10 mouse cellular contexts compared by ENCODE assay signal in genomic region chr3:53202184-53202583, GRCm38 (mm10).
DNase-seq lines count a peak whose midpoint lies in the region; ATAC-seq lines count a peak whose summit lies in the region.
"Had no signal": no experiment of that assay in that cellular context is flagged by ENCODE, and none has a peak within 500 bp of the region (broad histone marks: within the 10 kb centered on the region; RNA-seq: fewer than 3 reads in every experiment).

No protein-coding gene starts in this region.

- peak overlapping the region; percentile 27; the same call in 1 of the 2 replicates for H3K27ac ChIP-seq in intestine, embryonic 14.5 days (ENCODE audit: low read depth)
- no peak overlapping the region for H3K27ac ChIP-seq in intestine, embryonic 15.5 days
- H3K27ac ChIP-seq in forebrain, embryonic 11.5 days (ENCODE audit: low read depth, low read length) = no peak overlapping the region
- peak overlapping the region; percentile 51; the same call in 1 of the 2 replicates for H3K27ac ChIP-seq in midbrain, embryonic 13.5 days

- DNase-seq in intestine, embryonic 14.5 days (ENCODE audit: low spot score) = no peak
- peak; percentile 79 to 88 for DNase-seq in cerebellum, adult 18-20 months
- peak; percentile 51 for DNase-seq in forebrain, embryonic 11.5 days (ENCODE audit: low spot score)
- DNase-seq in natural killer cell, adult 2 months (ENCODE audit: low spot score in 2 of 2) = no peak
- DNase-seq in right cerebral cortex, postnatal 25 days = no peak
- no peak for DNase-seq in thymus, postnatal 0 days (ENCODE audit: low spot score)
- DNase-seq: kidney, adult 11 months; lung, postnatal 36 days had no signal

- no peaks in the 10 kb centered on the region for H3K27me3 ChIP-seq in intestine, embryonic 14.5 days (replicated peaks; ENCODE audit: control insufficient read depth, insufficient read depth, low read length)
- H3K27me3 ChIP-seq in intestine, embryonic 15.5 days (replicated peaks) = no peaks in the 10 kb centered on the region
- no peaks in the 10 kb centered on the region for H3K27me3 ChIP-seq in forebrain, embryonic 11.5 days (ENCODE audit: control insufficient read depth, insufficient read depth, low read length)
- no peaks in the 10 kb centered on the region for H3K27me3 ChIP-seq in midbrain, embryonic 13.5 days

- H3K9me3 ChIP-seq in intestine, embryonic 14.5 days (ENCODE audit: control insufficient read depth, low read length) = no peaks in the 10 kb centered on the region
- H3K9me3 ChIP-seq in intestine, embryonic 15.5 days = no peaks in the 10 kb centered on the region
- H3K9me3 ChIP-seq in forebrain, embryonic 11.5 days (ENCODE audit: control insufficient read depth, low read length) = no peaks in the 10 kb centered on the region
- no peaks in the 10 kb centered on the region for H3K9me3 ChIP-seq in midbrain, embryonic 13.5 days

- H3K4me1 ChIP-seq in intestine, embryonic 14.5 days (replicated peaks; ENCODE audit: control insufficient read depth, insufficient read depth, low read length) = peaks cover 22% of the 10 kb centered on the region
- H3K4me1 ChIP-seq in intestine, embryonic 15.5 days (replicated peaks) = peaks cover 12% of the 10 kb centered on the region
- H3K4me1 ChIP-seq in forebrain, embryonic 11.5 days (replicated peaks; ENCODE audit: control insufficient read depth, insufficient read depth, low read length) = peaks cover 9% of the 10 kb centered on the region
- H3K4me1 ChIP-seq in midbrain, embryonic 13.5 days (replicated peaks) = peaks cover 42% of the 10 kb centered on the region

- ATAC-seq in intestine, embryonic 14.5 days (replicated peaks; ENCODE audit: low FRiP score, low TSS enrichment, low read depth) = no peak
- ATAC-seq in intestine, embryonic 15.5 days = no peak
- no peak for ATAC-seq in forebrain, embryonic 11.5 days (replicated peaks; ENCODE audit: low FRiP score)
- ATAC-seq in midbrain, embryonic 13.5 days = no peak

- H3K36me3 ChIP-seq in intestine, embryonic 14.5 days (ENCODE audit: control insufficient read depth, insufficient read depth, low read length) = no peaks in the 10 kb centered on the region
- no peaks in the 10 kb centered on the region for H3K36me3 ChIP-seq in intestine, embryonic 15.5 days
- no peaks in the 10 kb centered on the region for H3K36me3 ChIP-seq in forebrain, embryonic 11.5 days (ENCODE audit: control insufficient read depth, insufficient read depth, low read length)
- no peaks in the 10 kb centered on the region for H3K36me3 ChIP-seq in midbrain, embryonic 13.5 days

- 71% methylated on average over 6 of the region's 6 CpGs for WGBS in intestine, embryonic 14.5 days
- 71% methylated on average over 6 of the region's 6 CpGs for WGBS in intestine, embryonic 15.5 days
- WGBS in forebrain, embryonic 11.5 days = 74% methylated on average over 6 of the region's 6 CpGs
- WGBS in midbrain, embryonic 13.5 days = 32% methylated on average over 6 of the region's 6 CpGs

- H3K4me2 ChIP-seq in intestine, embryonic 14.5 days (ENCODE audit: low read length) = no peak overlapping the region
- no peak overlapping the region for H3K4me2 ChIP-seq in intestine, embryonic 15.5 days (replicated peaks)
- no peak overlapping the region for H3K4me2 ChIP-seq in forebrain, embryonic 11.5 days (ENCODE audit: low read depth, low read length, severe bottlenecking)
- no peak overlapping the region for H3K4me2 ChIP-seq in midbrain, embryonic 13.5 days (replicated peaks)

- H3K9ac ChIP-seq in intestine, embryonic 14.5 days (ENCODE audit: low read length) = no peak overlapping the region
- no peak overlapping the region for H3K9ac ChIP-seq in intestine, embryonic 15.5 days
- H3K9ac ChIP-seq in forebrain, embryonic 11.5 days (ENCODE audit: low read length) = no peak overlapping the region
- H3K9ac ChIP-seq in midbrain, embryonic 13.5 days (replicated peaks) = no peak overlapping the region

- no peak overlapping the region for H3K4me3 ChIP-seq in intestine, embryonic 14.5 days (ENCODE audit: low read depth, low read length)
- H3K4me3 ChIP-seq in intestine, embryonic 15.5 days (replicated peaks) = no peak overlapping the region
- no peak overlapping the region for H3K4me3 ChIP-seq in forebrain, embryonic 11.5 days (ENCODE audit: low read depth, low read length)
- no peak overlapping the region for H3K4me3 ChIP-seq in midbrain, embryonic 13.5 days (replicated peaks)

Comparison
In these comparisons a context has a peak if more than half of its experiments do, and no peak if none do; other contexts are left out.
1. H3K27ac ChIP-seq: peak in intestine, embryonic 14.5 days (single experiment) and midbrain, embryonic 13.5 days (single experiment); none in intestine, embryonic 15.5 days (single experiment) and forebrain, embryonic 11.5 days (single experiment).
2. DNase-seq: peak in cerebellum, adult 18-20 months (2 of 2) and forebrain, embryonic 11.5 days (single experiment); none in intestine, embryonic 14.5 days (single experiment), natural killer cell, adult 2 months (0 of 2), right cerebral cortex, postnatal 25 days (single experiment) and thymus, postnatal 0 days (single experiment).